Mouse (Mus musculus) frontal cortex, adult (tissue): ENCODE measurements around the gene Ifi206.
"Not testable (repeated sequence)": the region's sequence is repeated elsewhere in the genome, so short reads cannot be mapped to it uniquely, and the experiment has no call there.

Experiments used
- ATAC-seq: cut with Nextera tagmentation; 2 replicates; pipeline ENCODE4 v1.9.2; 2017; ENCODE audit warnings: mild to moderate bottlenecking, moderate library complexity, mixed read lengths; ENCODE audit not compliant: low TSS enrichment

Ifi206 gene

GRCm38 (mm10) chr1:173490812-173491480, at the start of gene Ifi206:
Gene Ifi206, minus strand, starts transcription at chr1:173491041.
- ATAC-seq: not testable (repeated sequence)

- not testable (repeated sequence) for ATAC-seq
Measured at GRCm38 (mm10) chr1:173535791-173536190, 45.0 kb upstream of the Ifi206 start, which contains the start of gene Ifi214. Gene Ifi214, minus strand, starts transcription at chr1:173535957.

GRCm38 (mm10) chr1:173521452-173521851, 30.6 kb upstream of the Ifi206 start:
- ATAC-seq: no peak

GRCm38 (mm10) chr1:173510595-173510994, 19.8 kb upstream of the Ifi206 start:
- not testable (repeated sequence) for ATAC-seq

GRCm38 (mm10) chr1:173491483-173491882, 642 bp upstream of the Ifi206 start:
- not testable (repeated sequence) for ATAC-seq

- ATAC-seq: not testable (repeated sequence)
Measured at GRCm38 (mm10) chr1:173481182-173481574, 9.7 kb downstream of the Ifi206 start.

- not testable (repeated sequence) for ATAC-seq
Measured at GRCm38 (mm10) chr1:173480399-173481181, 10.3 kb downstream of the Ifi206 start.

GRCm38 (mm10) chr1:173456761-173457160, 34.1 kb downstream of the Ifi206 start:
- no peak for ATAC-seq

- ATAC-seq: peak; percentile 90
Measured at GRCm38 (mm10) chr1:173456139-173456754, 34.6 kb downstream of the Ifi206 start.

- peak; percentile 68 for ATAC-seq
Measured at GRCm38 (mm10) chr1:173451665-173452064, 39.2 kb downstream of the Ifi206 start.

- ATAC-seq: peak; percentile 33; the same call in 1 of the 2 replicates
Measured at GRCm38 (mm10) chr1:173450621-173451020, 40.2 kb downstream of the Ifi206 start.

GRCm38 (mm10) chr1:173447067-173447466, 43.8 kb downstream of the Ifi206 start:
- ATAC-seq: no peak

GRCm38 (mm10) chr1:173443061-173443460, 47.8 kb downstream of the Ifi206 start:
- no peak for ATAC-seq

GRCm38 (mm10) chr1:173441210-173441609, 49.6 kb downstream of the Ifi206 start:
- ATAC-seq: peak; percentile 50; the same call in 1 of the 2 replicates

GRCm38 (mm10) chr1:173440681-173441080, 50.2 kb downstream of the Ifi206 start:
- no peak for ATAC-seq

GRCm38 (mm10) chr1:173437161-173437953, 53.5 kb downstream of the Ifi206 start:
- no peak for ATAC-seq

- ATAC-seq: no peak
Measured at GRCm38 (mm10) chr1:173432411-173432810, 58.4 kb downstream of the Ifi206 start.

GRCm38 (mm10) chr1:173429995-173430699, 60.7 kb downstream of the Ifi206 start:
- no peak for ATAC-seq

- ATAC-seq: no peak
Measured at GRCm38 (mm10) chr1:173427385-173427784, 63.5 kb downstream of the Ifi206 start.

- ATAC-seq: no peak
Measured at GRCm38 (mm10) chr1:173426345-173426744, 64.5 kb downstream of the Ifi206 start.

- ATAC-seq: no peak
Measured at GRCm38 (mm10) chr1:173420374-173420773, 70.5 kb downstream of the Ifi206 start.
